ENCODE assay signal across 13 mouse cellular contexts in genomic region chr8:120867386-120867785, GRCm38 (mm10).
"Had no signal": no experiment of that assay in that cellular context is flagged by ENCODE, and none has a peak within 500 bp of the region (broad histone marks: within the 10 kb centered on the region; RNA-seq: fewer than 3 reads in every experiment).

No protein-coding gene starts in this region.

- H3K9ac ChIP-seq: limb, embryonic 15.5 days; liver, embryonic 12.5 days; lung, embryonic 14.5 days; midbrain, embryonic 15.5 days; neural tube, embryonic 12.5 days had no signal

- H3K9me3 ChIP-seq: limb, embryonic 15.5 days; liver, embryonic 12.5 days; midbrain, embryonic 15.5 days; neural tube, embryonic 12.5 days had no signal

- DNase-seq: kidney, adult 9 months; kidney, postnatal 25 days; lung, embryonic 14.5 days; lung, postnatal 10 days had no signal

- ATAC-seq: intestine, postnatal 0 days; liver, embryonic 12.5 days; midbrain, embryonic 15.5 days had no signal

- H3K36me3 ChIP-seq: limb, embryonic 15.5 days; liver, embryonic 12.5 days; midbrain, embryonic 15.5 days; neural tube, embryonic 12.5 days had no signal

- H3K27me3 ChIP-seq: liver, embryonic 12.5 days; midbrain, embryonic 15.5 days; neural tube, embryonic 12.5 days had no signal

- H3K4me2 ChIP-seq: limb, embryonic 15.5 days; liver, embryonic 12.5 days; lung, embryonic 14.5 days; midbrain, embryonic 11.5 days; midbrain, embryonic 15.5 days; neural tube, embryonic 12.5 days had no signal

- H3K4me3 ChIP-seq: left cerebral cortex, adult 2 months; limb, embryonic 15.5 days; liver, embryonic 12.5 days; megakaryocyte, embryonic 14.5 days; midbrain, embryonic 15.5 days; neural tube, embryonic 12.5 days had no signal

- H3K4me1 ChIP-seq: limb, embryonic 15.5 days; liver, embryonic 12.5 days; megakaryocyte, embryonic 14.5 days; midbrain, embryonic 15.5 days; neural tube, embryonic 12.5 days had no signal

- H3K27ac ChIP-seq: left cerebral cortex, adult 2 months; limb, embryonic 15.5 days; liver, embryonic 12.5 days; macrophage; midbrain, embryonic 15.5 days; neural tube, embryonic 12.5 days had no signal
